Mouse (Mus musculus) central nervous system, embryonic 11.5 days (tissue): ENCODE data around the gene Zfp710. TPM values are rescaled to one million over a fixed set of nuclear protein-coding genes. Genes with fewer than 3 reads are reported as not detected.

Source experiments
- polyA plus RNA-seq: library from polyadenylated mRNA; depleted of rRNA; stranded (reverse); fragments of >200 nt; gene quantifications from 2 replicates; pipeline ENCODE4 v1.2.3, GENCODE M21; 2012; rRNA removed

Gene Zfp710
- 31.7 and 32.5 TPM in 2 replicates for polyA plus RNA-seq

DNA sequence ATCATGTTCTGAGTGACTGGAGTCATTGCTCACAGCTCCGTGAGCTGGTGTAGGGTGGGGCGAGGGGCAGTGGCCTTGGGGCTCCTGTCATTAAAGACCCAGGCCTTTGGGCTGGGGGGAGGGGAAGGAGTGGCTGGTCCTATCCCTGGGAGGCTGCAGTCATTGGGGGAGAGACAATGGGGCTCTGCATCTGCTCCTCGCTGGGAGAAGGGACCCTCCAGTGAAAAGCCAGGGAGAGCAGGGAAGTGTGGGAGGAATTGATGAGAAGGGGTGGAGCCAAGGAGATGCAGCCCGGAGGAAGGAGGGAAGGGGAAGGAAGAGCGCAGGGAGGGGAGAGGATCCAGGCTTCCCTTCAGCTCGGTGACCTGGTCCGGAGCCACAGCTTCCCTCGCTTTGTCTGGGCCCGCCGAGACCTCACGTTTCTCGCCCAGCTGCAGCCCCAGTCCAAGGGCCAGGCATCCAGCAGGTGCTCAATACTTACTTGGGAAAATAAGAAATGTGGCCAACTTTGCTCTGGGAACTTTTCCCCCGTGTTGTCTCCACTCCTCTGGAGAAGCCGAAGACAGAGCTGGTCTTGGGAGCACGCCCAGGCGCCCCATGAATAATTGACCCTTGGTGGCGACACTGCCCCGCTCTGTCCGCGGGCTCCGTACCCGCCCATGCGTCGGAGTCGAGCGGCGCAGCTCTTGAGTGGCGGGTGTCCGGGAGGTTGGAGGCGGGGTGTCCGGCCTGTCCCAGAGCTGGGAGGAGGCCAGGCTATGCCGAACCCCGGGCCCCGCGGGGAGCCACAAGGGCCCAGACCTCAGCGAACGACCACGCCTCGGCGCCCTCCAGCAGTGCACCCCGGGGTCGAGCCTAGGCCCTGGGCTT is at the start of gene Zfp710:
Zfp710 (plus strand) TSS at position 294 of the 870 bp plus-strand sequence.

DNA sequence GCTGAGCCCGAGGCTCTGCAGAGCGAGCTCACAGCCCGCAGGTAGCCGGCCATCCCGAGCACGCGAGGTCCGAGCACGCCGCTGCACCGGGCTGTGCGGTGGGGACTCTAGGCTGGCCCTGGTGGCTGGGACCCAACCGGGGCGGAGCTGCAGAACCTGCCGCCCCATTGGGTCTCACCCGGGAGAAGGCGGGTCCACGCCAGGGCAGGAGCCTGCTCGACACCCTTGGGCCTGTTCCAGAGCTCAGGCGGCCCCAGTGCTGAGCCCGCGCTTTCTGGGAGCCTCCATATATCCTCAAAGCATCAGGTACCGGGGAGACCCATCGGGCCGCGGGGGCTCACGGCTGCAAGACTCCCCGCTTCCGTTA is 90.6 kb downstream of the Zfp710 start, which contains the start of gene Idh2:
Idh2 (minus strand) TSS at position 169 of the 367 bp plus-strand sequence.

Other genes with a start within 250 kb of the Zfp710 start
- not detected in 2 replicates for gene Mesp1, start 231.0 kb upstream of the Zfp710 start, polyA plus RNA-seq
- gene Mesp2, start 214.1 kb upstream of the Zfp710 start, polyA plus RNA-seq: 0.30 and 0.37 TPM in 2 replicates
- 5.5 and 7.9 TPM in 2 replicates for gene Anpep, start 163.8 kb upstream of the Zfp710 start, polyA plus RNA-seq
- gene Ap3s2, start 104.2 kb upstream of the Zfp710 start, polyA plus RNA-seq: 32.6 and 34.4 TPM in 2 replicates
- gene Arpin, start 89.5 kb upstream of the Zfp710 start, polyA plus RNA-seq: 13.3 and 13.5 TPM in 2 replicates
- 348 and 397 TPM in 2 replicates for gene Idh2, start 90.6 kb downstream of the Zfp710 start, polyA plus RNA-seq
- 10.3 and 10.7 TPM in 2 replicates for gene Sema4b, start 162.0 kb downstream of the Zfp710 start, polyA plus RNA-seq
- gene Cib1, start 208.0 kb downstream of the Zfp710 start, polyA plus RNA-seq: 34.3 and 52.2 TPM in 2 replicates
- gene Gdpgp1, start 208.1 kb downstream of the Zfp710 start, polyA plus RNA-seq: 2.2 and 2.3 TPM in 2 replicates
- 0.71 and 1.0 TPM in 2 replicates for gene Ttll13, start 221.6 kb downstream of the Zfp710 start, polyA plus RNA-seq
- gene Ngrn, start 236.4 kb downstream of the Zfp710 start, polyA plus RNA-seq: 42.3 and 56.7 TPM in 2 replicates
- gene Vps33b, start 244.8 kb downstream of the Zfp710 start, polyA plus RNA-seq: 22.0 and 22.8 TPM in 2 replicates